Mouse (Mus musculus): Measurements from ENCODE around the gene Kank4. TPM values are rescaled to one million over a fixed set of nuclear protein-coding genes. Genes with fewer than 3 reads are reported as not detected.

Gene Kank4
- polyA plus RNA-seq, 1 experiment from 2014 or later: 0.61 TPM

DNA sequence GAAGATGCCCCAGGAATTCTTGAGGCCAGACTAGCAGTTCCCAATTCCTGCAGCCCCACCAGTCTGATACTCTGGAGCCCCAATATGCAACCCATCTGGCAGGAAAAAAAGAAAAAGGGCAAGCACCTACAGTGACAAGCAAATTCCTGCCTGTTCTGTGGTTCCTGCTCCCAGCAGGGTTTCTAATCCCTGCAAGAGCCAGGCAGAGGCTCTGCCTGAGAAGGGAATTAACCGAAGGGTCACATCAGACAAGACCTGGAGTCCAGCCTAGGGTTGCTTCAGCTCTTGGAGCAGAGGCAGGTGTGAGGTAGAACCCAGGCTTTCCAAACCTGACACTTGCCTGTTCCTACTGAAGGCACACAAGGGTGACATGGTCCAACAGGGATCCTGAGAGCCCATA, 26.6 kb downstream of the Kank4 start:
- WGBS: 55% methylated on average over 1 of the region's 1 CpGs
- Histone ChIP-seq H3K27me3 (replicated peaks; ENCODE audit: control insufficient read depth, insufficient read depth, low read length) (no peaks in the 10 kb centered on the region), H3K4me3 (ENCODE audit: low read length) (no peak overlapping the region), H3K36me3 (ENCODE audit: control insufficient read depth, insufficient read depth, low read length) (no peaks in the 10 kb centered on the region), H3K27ac (ENCODE audit: low read depth, low read length) (no peak overlapping the region), H3K9me3 (ENCODE audit: control insufficient read depth, low read length) (no peaks in the 10 kb centered on the region), H3K9ac (ENCODE audit: low read depth, low read length) (no peak overlapping the region), H3K4me1 (ENCODE audit: control insufficient read depth, insufficient read depth, low read depth, low read length) (peaks cover 9% of the 10 kb centered on the region), H3K4me2 (ENCODE audit: low read length) (no peak overlapping the region; the same call in 1 of the 2 replicates)
- ATAC-seq: no peak

DNA sequence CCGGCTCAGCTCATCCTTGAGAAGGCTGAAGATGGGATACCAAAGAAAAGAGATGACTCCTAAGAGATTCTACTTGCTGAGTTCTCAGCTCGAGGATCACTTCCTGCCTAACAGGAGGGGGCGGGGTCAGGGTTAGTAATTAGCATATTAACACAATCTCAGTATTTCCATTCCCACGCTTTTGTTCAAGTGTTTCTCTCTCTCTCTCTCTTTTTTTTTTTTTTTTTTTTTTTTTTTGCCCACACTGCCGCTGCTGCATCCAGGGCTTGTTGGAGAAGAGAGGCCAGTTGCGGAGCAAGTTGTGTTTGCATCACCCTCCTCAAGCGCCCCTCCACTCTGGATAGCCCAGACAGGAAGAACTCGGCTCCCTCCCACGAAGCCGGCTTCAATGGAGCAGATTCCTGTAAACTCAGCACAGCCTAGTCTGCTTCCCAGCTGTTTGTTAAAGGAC, 27.5 kb downstream of the Kank4 start:
- Histone ChIP-seq H3K9ac (ENCODE audit: low read depth, low read length) (peak overlapping the region; percentile 20; the same call in 1 of the 2 replicates), H3K9me3 (ENCODE audit: control insufficient read depth, low read length) (no peaks in the 10 kb centered on the region), H3K36me3 (ENCODE audit: control insufficient read depth, insufficient read depth, low read length) (no peaks in the 10 kb centered on the region), H3K4me2 (ENCODE audit: low read length) (peak overlapping the region; percentile 48), H3K4me3 (ENCODE audit: low read length) (peak overlapping the region; percentile 25), H3K27ac (ENCODE audit: low read depth, low read length) (0 out of 2 replicates have a peak overlapping the region, but pooled peaks have one; percentile 12), H3K4me1 (ENCODE audit: control insufficient read depth, insufficient read depth, low read depth, low read length) (peaks cover 9% of the 10 kb centered on the region), H3K27me3 (replicated peaks; ENCODE audit: control insufficient read depth, insufficient read depth, low read length) (no peaks in the 10 kb centered on the region)
- peak; percentile 40; the same call in 1 of the 2 replicates for ATAC-seq
- WGBS: 5% methylated on average over 10 of the region's 10 CpGs

DNA sequence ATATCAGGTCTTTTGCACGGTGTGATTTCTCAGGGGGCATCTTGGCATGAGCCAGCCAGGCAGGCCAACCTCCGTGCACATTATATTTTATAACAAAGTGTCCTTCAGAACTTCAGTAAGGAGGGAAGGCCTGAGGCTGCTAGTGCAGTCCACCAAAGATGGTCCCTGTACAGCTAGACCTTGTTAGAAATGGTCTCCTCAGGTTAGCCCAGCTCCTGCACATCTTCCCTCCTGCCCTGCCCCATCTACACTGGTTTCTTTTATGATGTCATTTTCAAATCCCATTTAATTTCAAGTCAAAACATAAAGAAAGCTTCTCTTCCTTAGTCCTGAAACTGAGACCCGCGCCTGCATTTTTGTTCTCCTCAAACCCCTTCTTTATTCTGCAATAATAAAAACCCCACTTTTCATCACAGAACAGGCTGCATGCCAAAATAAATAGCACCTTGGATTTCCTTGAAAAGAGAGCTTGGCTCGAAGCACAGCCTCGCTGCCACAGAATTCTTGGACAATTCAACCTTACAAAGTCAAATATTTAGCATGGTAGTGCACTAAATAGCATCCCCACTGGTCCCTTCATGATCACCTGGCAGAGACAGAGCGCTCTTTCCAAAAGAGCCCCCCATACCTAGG, 28.1 kb downstream of the Kank4 start:
- H3K4me3 ChIP-seq (ENCODE audit: low read length): peak overlapping the region; percentile 25
- ATAC-seq: peak; percentile 54; the same call in 1 of the 2 replicates
- 50% methylated on average over 7 of the region's 7 CpGs for WGBS
- no peaks in the 10 kb centered on the region for H3K36me3 ChIP-seq (ENCODE audit: control insufficient read depth, insufficient read depth, low read length)
- no peaks in the 10 kb centered on the region for H3K9me3 ChIP-seq (ENCODE audit: control insufficient read depth, low read length)
- 0 out of 2 replicates have a peak overlapping the region, but pooled peaks have one; percentile 20 for H3K9ac ChIP-seq (ENCODE audit: low read depth, low read length)
- H3K27me3 ChIP-seq (replicated peaks; ENCODE audit: control insufficient read depth, insufficient read depth, low read length): no peaks in the 10 kb centered on the region
- H3K4me1 ChIP-seq (ENCODE audit: control insufficient read depth, insufficient read depth, low read depth, low read length): peaks cover 9% of the 10 kb centered on the region
- peak overlapping the region; percentile 48 for H3K4me2 ChIP-seq (ENCODE audit: low read length)
- H3K27ac ChIP-seq (ENCODE audit: low read depth, low read length): 0 out of 2 replicates have a peak overlapping the region, but pooled peaks have one; percentile 12

DNA sequence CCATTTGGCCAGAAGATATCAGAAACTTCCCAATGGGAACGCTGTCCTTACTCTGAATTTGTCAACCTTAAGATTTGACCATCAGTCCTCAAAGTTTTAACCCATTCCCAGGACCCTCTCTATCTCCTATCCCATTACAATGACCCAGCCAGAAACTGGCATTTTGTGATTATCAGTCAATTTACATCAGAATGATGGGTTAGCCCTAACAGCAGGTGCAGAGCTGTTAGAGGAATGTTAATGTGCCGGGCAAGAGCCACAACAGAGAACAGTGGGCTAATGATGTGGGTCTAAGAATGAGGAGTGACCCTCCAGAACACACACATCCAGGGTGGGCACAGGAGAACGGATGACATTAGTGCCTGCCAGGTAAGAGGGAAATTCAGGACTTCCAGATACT, 31.1 kb downstream of the Kank4 start:
- no peak overlapping the region for H3K4me2 ChIP-seq (ENCODE audit: low read length)
- H3K27ac ChIP-seq (ENCODE audit: low read depth, low read length): no peak overlapping the region
- ATAC-seq: no peak
- no peaks in the 10 kb centered on the region for H3K27me3 ChIP-seq (replicated peaks; ENCODE audit: control insufficient read depth, insufficient read depth, low read length)
- H3K4me3 ChIP-seq (ENCODE audit: low read length): no peak overlapping the region
- H3K9ac ChIP-seq (ENCODE audit: low read depth, low read length): no peak overlapping the region
- H3K36me3 ChIP-seq (ENCODE audit: control insufficient read depth, insufficient read depth, low read length): no peaks in the 10 kb centered on the region
- peaks cover 9% of the 10 kb centered on the region for H3K4me1 ChIP-seq (ENCODE audit: control insufficient read depth, insufficient read depth, low read depth, low read length)
- H3K9me3 ChIP-seq (ENCODE audit: control insufficient read depth, low read length): no peaks in the 10 kb centered on the region
- 17% methylated on average over 3 of the region's 3 CpGs for WGBS

DNA sequence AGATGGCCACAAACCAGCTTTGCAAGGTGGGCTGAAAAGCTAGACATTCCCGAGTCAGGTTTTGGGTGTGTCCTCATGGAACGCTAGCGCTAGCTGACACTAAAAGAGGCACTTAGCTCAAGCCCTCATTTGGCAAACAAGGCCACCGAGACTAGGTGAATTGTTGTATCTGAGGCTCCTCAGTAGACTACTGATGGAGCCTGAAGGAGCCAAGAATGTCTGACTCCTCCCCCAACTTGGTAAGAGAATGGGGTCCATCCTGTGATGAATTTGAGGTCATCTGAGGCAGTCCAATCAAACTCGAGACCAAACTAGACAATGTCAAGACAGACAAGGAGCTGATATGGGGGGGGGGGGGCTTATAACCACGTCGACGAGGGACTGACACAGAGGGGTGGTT, 31.5 kb downstream of the Kank4 start:
- Histone ChIP-seq H3K9me3 (ENCODE audit: control insufficient read depth, low read length) (no peaks in the 10 kb centered on the region), H3K9ac (ENCODE audit: low read depth, low read length) (no peak overlapping the region), H3K4me2 (ENCODE audit: low read length) (no peak overlapping the region), H3K27me3 (replicated peaks; ENCODE audit: control insufficient read depth, insufficient read depth, low read length) (no peaks in the 10 kb centered on the region), H3K4me3 (ENCODE audit: low read length) (no peak overlapping the region), H3K4me1 (ENCODE audit: control insufficient read depth, insufficient read depth, low read depth, low read length) (peaks cover 9% of the 10 kb centered on the region), H3K27ac (ENCODE audit: low read depth, low read length) (no peak overlapping the region), H3K36me3 (ENCODE audit: control insufficient read depth, insufficient read depth, low read length) (no peaks in the 10 kb centered on the region)
- 34% methylated on average over 8 of the region's 8 CpGs for WGBS
- no peak for ATAC-seq

DNA sequence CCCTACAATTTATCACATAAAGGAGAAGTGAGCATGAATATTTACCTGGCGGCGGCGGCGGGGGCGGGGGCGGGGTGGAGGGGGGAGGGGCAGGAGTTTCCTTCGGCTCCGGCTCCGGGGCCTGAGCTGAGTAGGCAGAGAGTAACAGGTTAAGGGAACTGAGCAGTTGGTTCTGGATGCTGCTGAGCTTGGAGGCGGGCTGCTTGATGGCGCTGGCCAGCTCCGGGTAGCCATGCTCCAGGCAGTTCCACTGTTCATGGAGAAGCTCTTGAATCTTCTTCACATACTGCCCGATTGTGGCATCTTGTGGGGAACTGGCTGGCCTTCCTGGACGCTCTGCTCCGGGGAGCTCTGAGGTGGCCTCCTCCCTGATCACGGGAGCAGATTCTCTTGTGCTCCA, 39.1 kb downstream of the Kank4 start:
- Histone ChIP-seq H3K4me1 (ENCODE audit: control insufficient read depth, insufficient read depth, low read depth, low read length) (no peaks in the 10 kb centered on the region; the same call in 1 of the 2 replicates), H3K27me3 (replicated peaks; ENCODE audit: control insufficient read depth, insufficient read depth, low read length) (no peaks in the 10 kb centered on the region), H3K9ac (ENCODE audit: low read depth, low read length) (no peak overlapping the region), H3K9me3 (ENCODE audit: control insufficient read depth, low read length) (no peaks in the 10 kb centered on the region), H3K36me3 (ENCODE audit: control insufficient read depth, insufficient read depth, low read length) (no peaks in the 10 kb centered on the region), H3K4me3 (ENCODE audit: low read length) (0 out of 2 replicates have a peak overlapping the region, but pooled peaks have one; percentile 9), H3K27ac (ENCODE audit: low read depth, low read length) (no peak overlapping the region), H3K4me2 (ENCODE audit: low read length) (peak overlapping the region; percentile 44)
- ATAC-seq: peak; percentile 57; the same call in 1 of the 2 replicates
- 27% methylated on average over 16 of the region's 16 CpGs for WGBS

DNA sequence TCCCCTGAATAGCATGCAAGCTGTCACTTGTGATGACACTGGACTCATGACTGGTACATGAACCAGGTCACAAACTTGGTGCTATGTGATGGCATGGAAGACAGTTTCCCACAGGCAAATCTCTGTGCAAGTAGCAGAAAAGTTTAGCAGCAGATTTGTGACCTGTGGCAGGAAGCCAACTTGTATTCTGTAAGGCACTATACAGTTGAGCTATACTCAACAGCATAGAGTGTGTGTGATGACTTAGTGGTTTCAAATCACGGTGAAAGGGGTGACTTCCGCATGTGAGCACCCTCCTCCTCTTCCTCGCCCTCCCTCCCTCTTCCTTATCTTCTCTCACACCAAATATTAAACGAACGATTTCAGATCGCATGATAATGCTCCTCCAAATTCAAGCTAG, 39.9 kb downstream of the Kank4 start:
- H3K9me3 ChIP-seq (ENCODE audit: control insufficient read depth, low read length): no peaks in the 10 kb centered on the region
- H3K27ac ChIP-seq (ENCODE audit: low read depth, low read length): no peak overlapping the region
- ATAC-seq: no peak
- no peak overlapping the region for H3K4me3 ChIP-seq (ENCODE audit: low read length)
- H3K4me1 ChIP-seq (ENCODE audit: control insufficient read depth, insufficient read depth, low read depth, low read length): no peaks in the 10 kb centered on the region; the same call in 1 of the 2 replicates
- H3K9ac ChIP-seq (ENCODE audit: low read depth, low read length): no peak overlapping the region
- H3K36me3 ChIP-seq (ENCODE audit: control insufficient read depth, insufficient read depth, low read length): no peaks in the 10 kb centered on the region
- H3K27me3 ChIP-seq (replicated peaks; ENCODE audit: control insufficient read depth, insufficient read depth, low read length): no peaks in the 10 kb centered on the region
- 88% methylated on average over 6 of the region's 6 CpGs for WGBS
- no peak overlapping the region for H3K4me2 ChIP-seq (ENCODE audit: low read length)

DNA sequence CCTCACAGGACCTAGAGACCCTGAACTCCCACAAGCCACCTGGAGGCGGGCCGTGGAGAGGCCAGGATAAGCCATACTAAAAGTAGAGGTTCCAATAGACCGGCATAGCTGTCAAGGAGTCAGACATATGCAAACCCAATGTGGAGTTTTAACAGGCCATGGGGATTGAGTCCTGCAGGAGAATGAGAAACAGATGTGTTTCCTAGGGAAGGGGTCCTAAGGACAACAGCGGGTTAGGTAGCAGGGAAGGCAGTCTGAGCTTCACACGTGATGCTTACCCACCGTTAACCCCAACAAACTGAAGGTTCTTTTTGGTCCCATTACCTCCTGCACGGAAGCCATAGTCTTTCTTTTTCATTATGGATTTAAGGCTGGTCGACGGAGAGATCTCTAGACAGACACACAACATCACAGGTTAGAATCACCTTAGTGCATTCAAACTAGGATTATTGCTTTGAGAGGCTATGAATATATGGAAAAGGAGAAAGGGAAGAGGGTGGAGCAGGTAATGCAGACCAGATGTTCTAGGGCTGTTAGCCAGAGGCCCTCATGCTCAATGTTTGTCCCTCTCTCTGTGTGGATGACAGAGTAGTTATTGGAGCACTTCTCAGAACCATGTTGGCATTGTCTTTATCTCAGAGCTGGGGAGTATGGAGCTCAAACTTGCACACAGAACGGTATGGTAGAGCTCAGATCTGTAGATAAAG, 40.5 kb downstream of the Kank4 start:
- H3K4me1 ChIP-seq (ENCODE audit: control insufficient read depth, insufficient read depth, low read depth, low read length): no peaks in the 10 kb centered on the region; the same call in 1 of the 2 replicates
- no peaks in the 10 kb centered on the region for H3K9me3 ChIP-seq (ENCODE audit: control insufficient read depth, low read length)
- no peak overlapping the region for H3K4me3 ChIP-seq (ENCODE audit: low read length)
- no peaks in the 10 kb centered on the region for H3K36me3 ChIP-seq (ENCODE audit: control insufficient read depth, insufficient read depth, low read length)
- ATAC-seq: no peak
- H3K9ac ChIP-seq (ENCODE audit: low read depth, low read length): no peak overlapping the region
- whole genome bisulfite sequencing: 88% methylated on average over 10 of the region's 10 CpGs
- no peak overlapping the region for H3K4me2 ChIP-seq (ENCODE audit: low read length)
- H3K27me3 ChIP-seq (replicated peaks; ENCODE audit: control insufficient read depth, insufficient read depth, low read length): no peaks in the 10 kb centered on the region
- H3K27ac ChIP-seq (ENCODE audit: low read depth, low read length): no peak overlapping the region

DNA sequence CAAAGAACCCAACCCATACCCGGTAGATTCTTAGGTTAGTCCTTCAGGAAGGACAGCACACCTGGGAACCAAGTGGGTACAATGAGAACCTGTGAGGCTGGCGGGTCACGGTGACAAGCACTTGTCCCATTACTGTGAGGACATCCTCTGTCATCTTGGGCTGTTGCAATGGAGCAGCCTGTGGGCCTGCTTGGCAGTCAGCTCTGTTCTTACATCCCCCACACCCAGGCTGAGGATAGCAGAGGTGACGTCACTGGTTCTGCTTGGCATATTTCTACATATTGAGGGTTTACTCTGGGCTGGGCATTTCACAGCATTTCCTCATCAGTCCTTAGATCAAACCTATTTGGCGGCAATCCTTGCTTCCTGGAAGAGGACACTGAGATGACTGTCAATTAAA, 43.6 kb downstream of the Kank4 start:
- Histone ChIP-seq H3K9ac (ENCODE audit: low read depth, low read length) (no peak overlapping the region), H3K4me2 (ENCODE audit: low read length) (no peak overlapping the region), H3K27me3 (replicated peaks; ENCODE audit: control insufficient read depth, insufficient read depth, low read length) (no peaks in the 10 kb centered on the region), H3K27ac (ENCODE audit: low read depth, low read length) (no peak overlapping the region), H3K4me3 (ENCODE audit: low read length) (no peak overlapping the region), H3K36me3 (ENCODE audit: control insufficient read depth, insufficient read depth, low read length) (no peaks in the 10 kb centered on the region), H3K9me3 (ENCODE audit: control insufficient read depth, low read length) (no peaks in the 10 kb centered on the region), H3K4me1 (ENCODE audit: control insufficient read depth, insufficient read depth, low read depth, low read length) (no peaks in the 10 kb centered on the region; the same call in 1 of the 2 replicates)
- ATAC-seq: no peak
- 96% methylated on average over 5 of the region's 5 CpGs for WGBS
